Mouse (Mus musculus) liver, adult 2 months (tissue): ENCODE data around the gene Spem2. TPM values are rescaled to one million over a fixed set of nuclear protein-coding genes. Genes with fewer than 3 reads are reported as not detected.

Experiments used
- DNase-seq: peaks from one replicate; pipeline ENCODE4 v3.0.0-alpha.2; 2011; ENCODE audit warnings: low read depth, low spot score; ENCODE audit errors: extremely low read depth
- H3K27ac ChIP-seq: fragments of 200-500 bp; replicated peaks from 2 replicates; pipeline ENCODE4 v1.5.1; 2012; ENCODE audit warnings: low read depth, mild to moderate bottlenecking, control low read depth, inconsistent platforms, low read length; ENCODE audit not compliant: insufficient read depth
- H3K27me3 ChIP-seq: fragments of 200-500 bp; 2 replicates; pipeline ENCODE4 v1.6.1; 2012; ENCODE audit warnings: mild to moderate bottlenecking, moderate library complexity, low read length, inconsistent platforms; ENCODE audit not compliant: control insufficient read depth, insufficient read depth
- H3K36me3 ChIP-seq: fragments of 200-500 bp; 2 replicates; pipeline ENCODE4 v1.6.1; 2012; ENCODE audit warnings: low read length, inconsistent platforms; ENCODE audit not compliant: control insufficient read depth, insufficient read depth
- H3K4me1 ChIP-seq: fragments of 200-500 bp; 2 replicates; pipeline ENCODE4 v1.6.1; 2011; ENCODE audit warnings: low read length; ENCODE audit not compliant: control insufficient read depth, insufficient read depth
- H3K4me3 ChIP-seq: fragments of 200-500 bp; 2 replicates; pipeline ENCODE4 v1.5.1; 2011; ENCODE audit warnings: low read depth, mild to moderate bottlenecking, control low read depth, low read length, moderate library complexity; ENCODE audit not compliant: insufficient read depth
- H3K79me2 ChIP-seq: fragments of 200-500 bp; 2 replicates; pipeline ENCODE4 v1.6.1; 2012; ENCODE audit warnings: inconsistent platforms, mild to moderate bottlenecking, low read length, moderate library complexity; ENCODE audit not compliant: control insufficient read depth, insufficient read depth
- H3K9ac ChIP-seq: fragments of 200-500 bp; 2 replicates; pipeline ENCODE4 v1.6.1; 2012; ENCODE audit warnings: low read depth, mild to moderate bottlenecking, control low read depth, inconsistent platforms, low read length
- CTCF ChIP-seq: fragments of 200-500 bp; IDR thresholded peaks from 2 replicates; pipeline ENCODE4 v1.5.1; 2011; ENCODE audit warnings: low read depth, low read length, control low read depth
- POLR2A ChIP-seq: fragments of 200-500 bp; IDR thresholded peaks from 2 replicates; pipeline ENCODE4 v1.6.1; 2011; ENCODE audit warnings: low read length, control low read depth; ENCODE audit not compliant: insufficient read depth; ENCODE audit errors: extremely low read depth
- WGBS: fragments of 180-500 bp; shearing (Covaris S2); methylation state at CpG from one replicate; pipeline ENCODE4 v1.1.7; 2018; 5-methylcytosine and 5-hydroxymethylcytosine counted together
- polyA plus RNA-seq: library from polyadenylated mRNA; depleted of rRNA; stranded (reverse); fragments of >200 nt; gene quantifications from 2 replicates; pipeline ENCODE4 v1.2.3, GENCODE M21; 2012
- total RNA-seq: library from RNA; depleted of rRNA; stranded (reverse); fragments of >200 nt; gene quantifications from 2 replicates; pipeline ENCODE4 v1.2.3, GENCODE M21; 2014

Gene Spem2
- total and polyA plus RNA-seq, 2 experiments, result not detected

GRCm38 (mm10) chr11:69833554-69833953, 15.3 kb upstream of the Spem2 start:
- H3K9ac ChIP-seq, result no peak overlapping the region
- H3K79me2 ChIP-seq, result no peaks in the 10 kb centered on the region
- no peak overlapping the region for H3K27ac ChIP-seq
- H3K4me3 ChIP-seq, result no peak overlapping the region
- WGBS, result 72% methylated on average over 8 of the region's 8 CpGs
- no peak for DNase-seq
- no peak for TF ChIP-seq POLR2A
- TF ChIP-seq CTCF, result no peak
- no peaks in the 10 kb centered on the region for H3K36me3 ChIP-seq
- H3K27me3 ChIP-seq, result 0 out of 2 replicates have a peak, but pooled peaks cover 3% of the 10 kb centered on the region
- no peaks in the 10 kb centered on the region for H3K4me1 ChIP-seq

GRCm38 (mm10) chr11:69828832-69829231, 10.6 kb upstream of the Spem2 start:
- WGBS, result 89% methylated on average over 5 of the region's 5 CpGs
- H3K4me1 ChIP-seq, result no peaks in the 10 kb centered on the region
- no peak overlapping the region for H3K4me3 ChIP-seq
- TF ChIP-seq CTCF (no peak), POLR2A (no peak)
- H3K36me3 ChIP-seq, result no peaks in the 10 kb centered on the region
- H3K9ac ChIP-seq, result no peak overlapping the region
- 0 out of 2 replicates have a peak, but pooled peaks cover 4% of the 10 kb centered on the region for H3K27me3 ChIP-seq
- no peak for DNase-seq
- H3K27ac ChIP-seq, result no peak overlapping the region
- H3K79me2 ChIP-seq, result no peaks in the 10 kb centered on the region

- Histone ChIP-seq H3K27ac (no peak overlapping the region), H3K9ac (no peak overlapping the region), H3K4me1 (no peaks in the 10 kb centered on the region), H3K36me3 (no peaks in the 10 kb centered on the region), H3K79me2 (no peaks in the 10 kb centered on the region), H3K27me3 (0 out of 2 replicates have a peak, but pooled peaks cover 2% of the 10 kb centered on the region), H3K4me3 (no peak overlapping the region)
- WGBS, result 79% methylated on average over 2 of the region's 2 CpGs
- TF ChIP-seq CTCF (no peak), POLR2A (no peak)
- no peak for DNase-seq
Measured at GRCm38 (mm10) chr11:69823456-69823855, 5.2 kb upstream of the Spem2 start.

DNA sequence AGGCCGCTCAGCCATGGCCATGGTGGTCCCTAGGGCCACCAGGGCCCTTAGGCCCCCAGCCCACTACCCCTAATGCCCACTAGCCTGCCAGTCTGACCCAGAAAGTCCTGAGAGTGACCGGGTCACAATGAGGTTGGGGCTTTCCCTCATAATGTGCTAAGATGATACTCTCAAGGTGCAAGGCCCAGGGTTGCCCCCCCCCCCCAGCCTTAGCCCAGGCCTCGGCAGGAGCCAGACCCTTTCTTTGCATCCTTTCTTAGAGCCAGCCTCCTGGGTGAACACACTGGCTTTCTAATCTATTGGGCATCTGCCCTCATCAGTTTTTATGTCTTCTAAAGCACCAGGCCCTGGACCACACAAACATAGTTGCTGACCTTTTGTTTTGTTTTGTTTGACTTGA, 3.8 kb upstream of the Spem2 start, which contains the start of gene Spem1:
Spem1 (minus strand) TSS at position 101 of the 400 bp plus-strand sequence.
- no peak for TF ChIP-seq CTCF
- TF ChIP-seq POLR2A, result no peak
- Histone ChIP-seq H3K27me3 (0 out of 2 replicates have a peak, but pooled peaks cover 2% of the 10 kb centered on the region), H3K9ac (no peak within 1 kb of the TSS), H3K79me2 (no peaks in the 10 kb centered on the region), H3K4me3 (no peak within 1 kb of the TSS), H3K4me1 (no peaks in the 10 kb centered on the region), H3K36me3 (no peaks in the 10 kb centered on the region), H3K27ac (no peak within 1 kb of the TSS)
- DNase-seq, result no peak
- 94% methylated on average over 3 of the region's 3 CpGs for WGBS

- Histone ChIP-seq H3K4me3 (no peak overlapping the region), H3K36me3 (no peaks in the 10 kb centered on the region), H3K4me1 (no peaks in the 10 kb centered on the region), H3K27me3 (no peaks in the 10 kb centered on the region), H3K9ac (no peak overlapping the region), H3K79me2 (no peaks in the 10 kb centered on the region), H3K27ac (no peak overlapping the region)
- TF ChIP-seq POLR2A, result no peak
- no peak for TF ChIP-seq CTCF
- 89% methylated on average over 8 of the region's 8 CpGs for WGBS
- no peak for DNase-seq
Measured at GRCm38 (mm10) chr11:69818871-69819270, 606 bp upstream of the Spem2 start.

- DNase-seq, result no peak
- no peaks in the 10 kb centered on the region for H3K4me1 ChIP-seq
- no peak overlapping the region for H3K4me3 ChIP-seq
- H3K36me3 ChIP-seq, result no peaks in the 10 kb centered on the region
- H3K9ac ChIP-seq, result no peak overlapping the region
- no peaks in the 10 kb centered on the region for H3K27me3 ChIP-seq
- 95% methylated on average over 12 of the region's 12 CpGs for WGBS
- H3K79me2 ChIP-seq, result no peaks in the 10 kb centered on the region
- TF ChIP-seq POLR2A (no peak), CTCF (no peak)
- no peak overlapping the region for H3K27ac ChIP-seq
Measured at GRCm38 (mm10) chr11:69816520-69816919, 1.7 kb downstream of the Spem2 start.
